Mouse (Mus musculus) heart, adult 2 months (tissue): ENCODE data around the gene Spire2. TPM values are rescaled to one million over a fixed set of nuclear protein-coding genes. Genes with fewer than 3 reads are reported as not detected.

ENCODE experiments used
- DNase-seq, 2 experiments: peaks; one replicate each; pipeline ENCODE4 v3.0.0; 2021
- H3K27ac ChIP-seq: fragments of 200-600 bp; 2 replicates; pipeline ENCODE4 v1.8.1; 2022
- H3K27me3 ChIP-seq: fragments of 200-500 bp; 2 replicates; pipeline ENCODE4 v1.6.1; 2012; ENCODE audit warnings: mild to moderate bottlenecking, low read length, inconsistent platforms, mixed read lengths; ENCODE audit not compliant: control insufficient read depth, insufficient read depth
- H3K36me3 ChIP-seq: fragments of 200-500 bp; 2 replicates; pipeline ENCODE4 v1.6.1; 2012; ENCODE audit warnings: low read length, inconsistent platforms; ENCODE audit not compliant: control insufficient read depth, insufficient read depth
- H3K4me1 ChIP-seq: fragments of 200-500 bp; 2 replicates; pipeline ENCODE4 v1.6.1; 2011; ENCODE audit warnings: low read length; ENCODE audit not compliant: control insufficient read depth, insufficient read depth
- H3K4me3 ChIP-seq: fragments of 200-600 bp; 2 replicates; pipeline ENCODE4 v1.8.1; 2022
- H3K79me2 ChIP-seq: fragments of 200-500 bp; replicated peaks from 2 replicates; pipeline ENCODE4 v1.6.1; 2012; ENCODE audit warnings: mild to moderate bottlenecking, inconsistent platforms, low read length, moderate library complexity, mixed read lengths; ENCODE audit not compliant: control insufficient read depth, insufficient read depth
- H3K9ac ChIP-seq: fragments of 200-500 bp; 2 replicates; pipeline ENCODE4 v1.6.1; 2012; ENCODE audit warnings: low read depth, mild to moderate bottlenecking, control low read depth, inconsistent platforms, low read length, mixed read lengths
- CTCF ChIP-seq: fragments of 200-600 bp; IDR thresholded peaks from 2 replicates; pipeline ENCODE4 v1.8.1; 2022; ENCODE audit warnings: antibody characterized with exemption, mild to moderate bottlenecking, moderate library complexity
- EP300 ChIP-seq: fragments of 200-500 bp; IDR thresholded peaks from 2 replicates; pipeline ENCODE4 v1.6.1; 2011; ENCODE audit warnings: low read depth, low read length, control low read depth; ENCODE audit not compliant: insufficient read depth
- POLR2A ChIP-seq: fragments of 200-500 bp; IDR thresholded peaks from 2 replicates; pipeline ENCODE4 v1.6.1; 2011; ENCODE audit warnings: mild to moderate bottlenecking, low read depth, low read length, control low read depth; ENCODE audit not compliant: insufficient read depth
- WGBS: fragments of 180-500 bp; shearing (Covaris S2); methylation state at CpG from one replicate; pipeline ENCODE4 v1.1.7; 2018; 5-methylcytosine and 5-hydroxymethylcytosine counted together
- intact Hi-C: fragments of 180-260 bp; cut with DNase I; formaldehyde crosslinking; loops from one replicate; pipeline ENCODE4 v1.15.1; 2025
- polyA plus RNA-seq: library from polyadenylated mRNA; depleted of rRNA; stranded (reverse); fragments of >200 nt; gene quantifications from 2 replicates; pipeline ENCODE4 v1.2.3, GENCODE M21; 2012
- total RNA-seq, 2 experiments: library from RNA; stranded (reverse); gene quantifications; 2 replicates each; pipeline ENCODE4 v1.2.3; 2021

The Spire2 gene
- total and polyA plus RNA-seq, 3 experiments: 0.11 to 0.53 (median 0.26) TPM

GRCm38 (mm10) chr8:123353216-123353615 lies 20.7 kb downstream of the Spire2 start:
- 54% methylated on average over 11 of the region's 11 CpGs for WGBS
- Histone ChIP-seq H3K4me3 (no peak overlapping the region), H3K27ac (no peak overlapping the region), H3K79me2 (no peaks in the 10 kb centered on the region), H3K27me3 (no peaks in the 10 kb centered on the region), H3K4me1 (no peaks in the 10 kb centered on the region), H3K9ac (no peak overlapping the region), H3K36me3 (no peaks in the 10 kb centered on the region)
- TF ChIP-seq EP300: no peak
- no peak for TF ChIP-seq POLR2A
- TF ChIP-seq CTCF: no peak
- DNase-seq: no peak
- intact Hi-C loops: no loop called here

GRCm38 (mm10) chr8:123361082-123361739 lies 28.7 kb downstream of the Spire2 start:
- Histone ChIP-seq H3K36me3 (no peaks in the 10 kb centered on the region), H3K27me3 (no peaks in the 10 kb centered on the region), H3K27ac (no peak overlapping the region), H3K4me3 (no peak overlapping the region), H3K79me2 (no peaks in the 10 kb centered on the region), H3K9ac (no peak overlapping the region), H3K4me1 (no peaks in the 10 kb centered on the region)
- peak; percentile 98; the same call in 1 of the 2 replicates for TF ChIP-seq CTCF
- no peak for TF ChIP-seq POLR2A
- TF ChIP-seq EP300: 0 out of 2 replicates have a peak, but pooled peaks have one; percentile 28
- DNase-seq: peak; percentile 70 to 86
- 43% methylated on average over 12 of the region's 12 CpGs for WGBS
- intact Hi-C loops: loop anchor here (1.0 to 10.0 kb wide), 2 partner anchors 42 to 256 kb away; partner anchors contain the start of gene Rpl13

GRCm38 (mm10) chr8:123373403-123374238 lies 41.1 kb downstream of the Spire2 start, which contains the start of gene Tcf25:
Tcf25 (plus strand) TSS chr8:123373753.
- H3K4me1 ChIP-seq: peaks cover 2% of the 10 kb centered on the region
- H3K79me2 ChIP-seq: peaks cover 3% of the 10 kb centered on the region; the same call in 1 of the 2 replicates
- no peaks in the 10 kb centered on the region for H3K36me3 ChIP-seq
- TF ChIP-seq POLR2A (peak; percentile 89), CTCF (peak; percentile 83), EP300 (no peak)
- intact Hi-C loops: loop anchor here (5.0 kb wide), 1 partner anchor 121 kb away; the partner anchor contains the start of genes Vps9d1 and Zfp276
- H3K27me3 ChIP-seq: no peaks in the 10 kb centered on the region
- DNase-seq: peak; percentile 95 to 97
- H3K27ac ChIP-seq: peak within 1 kb of the TSS; percentile 98
- H3K9ac ChIP-seq: peak within 1 kb of the TSS; percentile 82
- under 1% methylated on average over 75 of the region's 75 CpGs for WGBS
- H3K4me3 ChIP-seq: peak within 1 kb of the TSS; percentile 83

DNA sequence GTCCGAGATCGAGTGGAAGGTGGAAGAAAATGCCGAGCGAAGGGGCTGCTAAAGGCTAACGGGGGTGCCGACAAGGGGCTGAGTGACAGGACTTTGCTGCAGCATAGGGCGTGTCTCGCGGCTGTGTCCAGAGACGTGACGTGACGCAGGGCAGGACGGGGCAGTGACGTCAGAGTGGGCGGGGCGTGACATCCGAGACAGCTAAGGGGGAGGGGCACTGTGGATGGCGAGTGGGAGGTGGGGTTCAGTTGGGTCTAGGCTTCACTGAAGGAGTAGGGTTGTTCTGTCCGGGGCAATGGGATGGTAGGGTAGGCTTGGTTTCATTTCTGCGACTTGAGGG lies 41.7 kb downstream of the Spire2 start:
- intact Hi-C loops: loop anchor here (5.0 kb wide), 1 partner anchor 122 kb away; the partner anchor contains the start of genes Vps9d1 and Zfp276
- H3K4me1 ChIP-seq: peaks cover 2% of the 10 kb centered on the region
- WGBS: under 1% methylated on average over 20 of the region's 20 CpGs

GRCm38 (mm10) chr8:123375701-123376100 lies 43.2 kb downstream of the Spire2 start:
- Histone ChIP-seq H3K79me2 (peaks cover 3% of the 10 kb centered on the region; the same call in 1 of the 2 replicates), H3K4me3 (no peak overlapping the region), H3K27me3 (no peaks in the 10 kb centered on the region), H3K4me1 (peaks cover 2% of the 10 kb centered on the region), H3K9ac (no peak overlapping the region), H3K27ac (no peak overlapping the region), H3K36me3 (no peaks in the 10 kb centered on the region)
- intact Hi-C loops: no loop called here
- 81% methylated on average over 10 of the region's 10 CpGs for WGBS
- no peak for DNase-seq
- TF ChIP-seq POLR2A (no peak), EP300 (no peak), CTCF (no peak)

More for the DNA sequence above, 41.7 kb downstream of the Spire2 start:
- Histone ChIP-seq H3K4me3 (peak overlapping the region; percentile 83), H3K27ac (peak overlapping the region; percentile 98), H3K36me3 (no peaks in the 10 kb centered on the region), H3K79me2 (peaks cover 3% of the 10 kb centered on the region; the same call in 1 of the 2 replicates), H3K9ac (peak overlapping the region; percentile 79), H3K27me3 (no peaks in the 10 kb centered on the region)
- DNase-seq: peak; percentile 93 to 96
- TF ChIP-seq EP300 (peak; percentile 75; the same call in 1 of the 2 replicates), CTCF (no peak), POLR2A (peak; percentile 73)
